Mouse (Mus musculus) forebrain, embryonic 12.5 days (tissue): ENCODE measurements around the gene Megf8. TPM values are rescaled to one million over a fixed set of nuclear protein-coding genes. Genes with fewer than 3 reads are reported as not detected.

Source experiments
- ATAC-seq: fragments of 200-750 bp; cut with Nextera tagmentation; 2 replicates; pipeline ENCODE4 v1.8.0; 2017; ENCODE audit warnings: moderate TSS enrichment; ENCODE audit not compliant: low FRiP score
- H3K27ac ChIP-seq: fragments of 300-500 bp; sonication (generic); 2 replicates; pipeline ENCODE4 v1.5.1; 2016; ENCODE audit warnings: mild to moderate bottlenecking
- H3K27me3 ChIP-seq: fragments of 300-500 bp; sonication (generic); 2 replicates; pipeline ENCODE4 v1.6.1; 2016; ENCODE audit warnings: mild to moderate bottlenecking
- H3K36me3 ChIP-seq: fragments of 300-500 bp; sonication (generic); replicated peaks from 2 replicates; pipeline ENCODE4 v1.6.1; 2016; ENCODE audit warnings: mild to moderate bottlenecking
- H3K4me1 ChIP-seq: fragments of 300-500 bp; sonication (generic); 2 replicates; pipeline ENCODE4 v1.6.1; 2016
- H3K4me2 ChIP-seq: fragments of 300-500 bp; sonication (generic); 2 replicates; pipeline ENCODE4 v1.6.1; 2016; ENCODE audit warnings: mild to moderate bottlenecking, moderate library complexity
- H3K4me3 ChIP-seq: fragments of 300-500 bp; sonication (generic); replicated peaks from 2 replicates; pipeline ENCODE4 v1.5.1; 2016; ENCODE audit warnings: mild to moderate bottlenecking
- H3K9ac ChIP-seq: fragments of 300-500 bp; sonication (generic); 2 replicates; pipeline ENCODE4 v1.6.1; 2016; ENCODE audit warnings: mild to moderate bottlenecking
- H3K9me3 ChIP-seq: fragments of 300-500 bp; sonication (generic); 2 replicates; pipeline ENCODE4 v1.6.1; 2016
- WGBS: fragments of 180-500 bp; shearing (Covaris S2); methylation state at CpG from one replicate; pipeline ENCODE4 v1.1.7; 2016; 5-methylcytosine and 5-hydroxymethylcytosine counted together
- polyA plus RNA-seq: library from polyadenylated mRNA; unstranded; fragments of >200 nt; fragmentation: Nextera tagmentation; extraction: Ambion mirVana; gene quantifications from 2 replicates; pipeline ENCODE4 v1.2.1, GENCODE M21; 2016

The Megf8 gene
- polyA plus RNA-seq, 1 experiment from 2014 or later: 18.8 TPM

DNA sequence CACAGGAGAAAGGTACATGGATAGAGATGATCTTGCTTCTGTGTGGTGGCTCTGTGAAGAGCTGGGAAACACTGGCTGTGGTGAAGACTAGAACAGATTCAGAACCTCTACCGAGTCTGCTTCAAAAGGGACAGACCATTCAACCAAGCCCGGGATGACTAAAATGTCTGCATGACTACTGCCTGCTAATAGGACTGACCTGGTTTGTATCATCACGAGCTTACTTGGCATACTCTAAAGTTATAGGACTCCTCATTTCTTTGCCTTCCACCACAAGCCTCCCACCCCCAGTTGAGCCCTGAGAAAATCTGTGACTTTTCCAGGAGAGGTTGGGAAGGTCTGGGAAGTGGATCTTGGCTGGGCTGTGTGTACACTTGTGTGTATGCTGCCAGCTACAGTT is 94.9 kb downstream of the Megf8 start:
- Histone ChIP-seq H3K36me3 (no peaks in the 10 kb centered on the region), H3K9me3 (no peaks in the 10 kb centered on the region), H3K27me3 (no peaks in the 10 kb centered on the region), H3K9ac (no peak overlapping the region), H3K4me3 (no peak overlapping the region), H3K27ac (no peak overlapping the region), H3K4me1 (0 out of 2 replicates have a peak, but pooled peaks cover 6% of the 10 kb centered on the region), H3K4me2 (no peak overlapping the region)
- ATAC-seq: no peak
- WGBS: 86% methylated on average over 3 of the region's 3 CpGs

GRCm38 (mm10) chr7:25412833-25413441 is 96.0 kb downstream of the Megf8 start, which contains the start of gene Cxcl17:
TSS of gene Cxcl17 (minus strand) at chr7:25412886.
- WGBS: 52% methylated on average over 7 of the region's 7 CpGs
- no peaks in the 10 kb centered on the region for H3K27me3 ChIP-seq
- H3K27ac ChIP-seq: no peak within 1 kb of the TSS
- H3K36me3 ChIP-seq: no peaks in the 10 kb centered on the region
- H3K9ac ChIP-seq: no peak within 1 kb of the TSS
- no peak within 1 kb of the TSS for H3K4me2 ChIP-seq
- ATAC-seq: no peak
- H3K4me1 ChIP-seq: 0 out of 2 replicates have a peak, but pooled peaks cover 6% of the 10 kb centered on the region
- H3K4me3 ChIP-seq: no peak within 1 kb of the TSS
- no peaks in the 10 kb centered on the region for H3K9me3 ChIP-seq

Other genes starting within 250 kb of the Megf8 start
- gene Grik5, start 244.8 kb upstream of the Megf8 start, polyA plus RNA-seq: 14.3 and 18.1 TPM in 2 replicates
- gene Zfp574, start 244.6 kb upstream of the Megf8 start, polyA plus RNA-seq: 39.7 and 41.2 TPM in 2 replicates
- 22.3 and 28.6 TPM in 2 replicates for gene Pou2f2, start 137.4 kb upstream of the Megf8 start, polyA plus RNA-seq
- 11.2 and 12.3 TPM in 2 replicates for gene Dedd2, start 96.5 kb upstream of the Megf8 start, polyA plus RNA-seq
- gene Zfp526, start 95.7 kb upstream of the Megf8 start, polyA plus RNA-seq: 2.7 TPM in 2 replicates
- 15.9 and 17.5 TPM in 2 replicates for gene Gsk3a, start 79.3 kb upstream of the Megf8 start, polyA plus RNA-seq
- gene Erf, start 66.4 kb upstream of the Megf8 start, polyA plus RNA-seq: 10.3 and 13.0 TPM in 2 replicates
- 40.8 and 46.9 TPM in 2 replicates for gene Cic, start 49.5 kb upstream of the Megf8 start, polyA plus RNA-seq
- gene Pafah1b3, start 19.2 kb upstream of the Megf8 start, polyA plus RNA-seq: 378 and 384 TPM in 2 replicates
- gene Prr19, start 15.8 kb upstream of the Megf8 start, polyA plus RNA-seq: 1.3 and 1.7 TPM in 2 replicates
- gene Tmem145, start 11.1 kb upstream of the Megf8 start, polyA plus RNA-seq: 11.9 and 12.1 TPM in 2 replicates
- not detected in 2 replicates for gene Cnfn, start 52.6 kb downstream of the Megf8 start, polyA plus RNA-seq
- 7.6 and 8.8 TPM in 2 replicates for gene Lipe, start 81.5 kb downstream of the Megf8 start, polyA plus RNA-seq
- gene Cxcl17, start 95.7 kb downstream of the Megf8 start, polyA plus RNA-seq: 0.27 and 0.52 TPM in 2 replicates
- 0.23 and 0.51 TPM in 2 replicates for gene Ceacam1, start 160.4 kb downstream of the Megf8 start, polyA plus RNA-seq
- not detected in 2 replicates for gene Ceacam2, start 222.7 kb downstream of the Megf8 start, polyA plus RNA-seq